Mouse (Mus musculus) adrenal gland, adult 18-20 months (tissue): ENCODE data around the gene Syt7. TPM values are rescaled to one million over a fixed set of nuclear protein-coding genes. Genes with fewer than 3 reads are reported as not detected.

Source experiments
- DNase-seq, 2 experiments: peaks; one replicate each; pipeline ENCODE4 v3.0.0; 2021 to 2022; ENCODE audit warnings: low spot score in 2 of 2
- total RNA-seq, 2 experiments: library from RNA; stranded (reverse); gene quantifications; 1 replicate in 1 of 2; 2 replicates in 1 of 2; pipeline ENCODE4 v1.2.3; 2021

Gene Syt7
- total RNA-seq, 2 experiments from 2014 or later, result 32.1 to 33.0 TPM

GRCm38 (mm10) chr19:10421986-10422976 lies 33.4 kb downstream of the Syt7 start:
- no peak for DNase-seq

GRCm38 (mm10) chr19:10424751-10425150 lies 35.9 kb downstream of the Syt7 start:
- no peak for DNase-seq

- DNase-seq, result no peak
Observed at GRCm38 (mm10) chr19:10425484-10426270, 36.8 kb downstream of the Syt7 start.

GRCm38 (mm10) chr19:10426312-10426711 lies 37.4 kb downstream of the Syt7 start:
- DNase-seq, result no peak

- no peak for DNase-seq
Observed at GRCm38 (mm10) chr19:10426793-10427192, 37.9 kb downstream of the Syt7 start.

- no peak for DNase-seq
Observed at GRCm38 (mm10) chr19:10427431-10427830, 38.5 kb downstream of the Syt7 start.

- no peak for DNase-seq
Observed at GRCm38 (mm10) chr19:10429371-10429770, 40.5 kb downstream of the Syt7 start.

GRCm38 (mm10) chr19:10431410-10431809 lies 42.5 kb downstream of the Syt7 start:
- no peak for DNase-seq

- DNase-seq, result no peak
Observed at GRCm38 (mm10) chr19:10431841-10432240, 43.0 kb downstream of the Syt7 start.

GRCm38 (mm10) chr19:10433225-10433624 lies 44.3 kb downstream of the Syt7 start:
- DNase-seq, result no peak

GRCm38 (mm10) chr19:10433879-10434540 lies 45.1 kb downstream of the Syt7 start:
- DNase-seq, result no peak

GRCm38 (mm10) chr19:10434927-10435326 lies 46.0 kb downstream of the Syt7 start:
- DNase-seq, result no peak

GRCm38 (mm10) chr19:10435908-10436307 lies 47.0 kb downstream of the Syt7 start:
- DNase-seq, result peak; percentile 49 to 58

- DNase-seq, result no peak
Observed at GRCm38 (mm10) chr19:10436726-10437125, 47.8 kb downstream of the Syt7 start.

GRCm38 (mm10) chr19:10437521-10437920 lies 48.6 kb downstream of the Syt7 start:
- no peak for DNase-seq

- no peak for DNase-seq
Observed at GRCm38 (mm10) chr19:10444685-10445369, 55.9 kb downstream of the Syt7 start.

- no peak for DNase-seq
Observed at GRCm38 (mm10) chr19:10448275-10448674, 59.4 kb downstream of the Syt7 start.

- no peak for DNase-seq
Observed at GRCm38 (mm10) chr19:10449190-10449589, 60.3 kb downstream of the Syt7 start.

- peak; percentile 63 to 66 for DNase-seq
Observed at GRCm38 (mm10) chr19:10449708-10450107, 60.8 kb downstream of the Syt7 start.

- DNase-seq, result no peak
Observed at GRCm38 (mm10) chr19:10454718-10455436, 66.0 kb downstream of the Syt7 start.
